9 mouse cellular contexts compared by ENCODE assay signal in the genomic region with DNA sequence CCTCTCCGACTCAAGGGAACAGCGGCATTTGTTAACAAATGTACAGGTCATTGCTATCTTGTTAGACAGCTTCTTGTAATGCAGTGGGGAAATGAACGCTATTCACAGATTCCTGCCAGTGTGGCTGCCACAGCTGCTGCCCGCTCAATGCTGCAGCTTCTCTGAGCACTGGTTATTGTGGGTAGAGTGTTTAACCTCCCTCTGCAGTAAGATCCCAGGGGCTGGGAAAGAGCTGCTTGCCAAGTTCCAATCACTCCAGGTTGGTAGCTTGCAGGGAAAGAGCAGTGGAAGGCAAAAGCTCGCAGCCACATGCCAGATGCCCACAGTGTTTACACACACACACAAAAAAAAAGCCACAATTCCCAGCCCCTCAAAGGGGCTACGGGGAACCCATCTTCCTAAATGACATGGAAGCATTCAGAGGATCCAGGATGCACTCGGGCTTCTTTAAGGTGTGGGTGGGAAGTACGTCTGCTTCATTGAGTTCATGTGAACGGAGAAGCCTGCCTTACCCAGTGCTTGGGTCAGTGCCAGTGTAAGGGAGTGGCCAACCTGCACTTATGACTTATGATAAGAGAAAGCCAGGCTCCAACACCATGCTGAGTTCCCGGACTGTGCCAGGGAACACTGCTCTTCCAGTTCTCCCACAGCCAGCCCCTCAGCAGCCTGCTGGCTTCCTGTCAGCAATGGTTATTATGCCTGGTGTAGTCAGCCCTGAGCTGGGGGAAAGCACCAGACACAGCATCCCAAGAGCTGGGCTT. TPM values are rescaled to one million over a fixed set of nuclear protein-coding genes. Genes with fewer than 3 reads are reported as not detected.
DNase-seq lines count a peak whose midpoint lies in the region; ATAC-seq and TF ChIP-seq lines count a peak whose summit lies in the region.
"Had no signal": no experiment of that assay in that cellular context is flagged by ENCODE, and none has a peak within 500 bp of the region (broad histone marks: within the 10 kb centered on the region; RNA-seq: fewer than 3 reads in every experiment).

No protein-coding gene starts in this region.

- TF ChIP-seq CTCF in liver, postnatal 0 days (IDR thresholded peaks at IDR 0.05; ENCODE audit: low read depth), result no peak

- 72% methylated on average over 10 of the region's 10 CpGs for WGBS in midbrain, embryonic 13.5 days
- 66% methylated on average over 10 of the region's 10 CpGs for WGBS in midbrain, embryonic 16.5 days
- WGBS in forebrain, embryonic 16.5 days, result 24% methylated on average over 10 of the region's 10 CpGs
- WGBS in liver, postnatal 0 days (ENCODE audit: insufficient replicate concordance), result 55% methylated on average over 10 of the region's 10 CpGs
- WGBS in stomach, embryonic 14.5 days, result 69% methylated on average over 10 of the region's 10 CpGs

- no peak overlapping the region for H3K4me2 ChIP-seq in midbrain, embryonic 13.5 days (replicated peaks)
- no peak overlapping the region for H3K4me2 ChIP-seq in midbrain, embryonic 16.5 days (ENCODE audit: low read length)
- H3K4me2 ChIP-seq in forebrain, embryonic 16.5 days (ENCODE audit: low read length), result peak overlapping the region; percentile 11; the same call in 1 of the 2 replicates
- peak overlapping the region; percentile 54 for H3K4me2 ChIP-seq in liver, postnatal 0 days (ENCODE audit: low read depth, low read length)
- no peak overlapping the region for H3K4me2 ChIP-seq in stomach, embryonic 14.5 days (replicated peaks; ENCODE audit: low read depth, low read length)

- H3K4me3 ChIP-seq in midbrain, embryonic 13.5 days (replicated peaks), result no peak overlapping the region
- H3K4me3 ChIP-seq in midbrain, embryonic 16.5 days (ENCODE audit: low read depth, low read length), result no peak overlapping the region
- H3K4me3 ChIP-seq in forebrain, embryonic 16.5 days (replicated peaks; ENCODE audit: low read length), result no peak overlapping the region
- no peak overlapping the region for H3K4me3 ChIP-seq in liver, postnatal 0 days (ENCODE audit: low read depth, low read length)
- no peak overlapping the region for H3K4me3 ChIP-seq in stomach, embryonic 14.5 days (ENCODE audit: low read depth, low read length)

- intact Hi-C loops in gastrocnemius, postnatal 36 days (cut with DNase I), result no loop called here

- no peaks in the 10 kb centered on the region for H3K9me3 ChIP-seq in midbrain, embryonic 13.5 days
- no peaks in the 10 kb centered on the region for H3K9me3 ChIP-seq in midbrain, embryonic 16.5 days (replicated peaks; ENCODE audit: control insufficient read depth, low read length, poor library complexity, severe bottlenecking)
- no peaks in the 10 kb centered on the region for H3K9me3 ChIP-seq in forebrain, embryonic 16.5 days (ENCODE audit: control insufficient read depth, low read length)
- H3K9me3 ChIP-seq in liver, postnatal 0 days (ENCODE audit: low read length), result no peaks in the 10 kb centered on the region
- H3K9me3 ChIP-seq in stomach, embryonic 14.5 days (ENCODE audit: control insufficient read depth, low read depth, low read length), result no peaks in the 10 kb centered on the region

- ATAC-seq in midbrain, embryonic 13.5 days, result no peak
- no peak for ATAC-seq in midbrain, embryonic 16.5 days
- ATAC-seq in forebrain, embryonic 16.5 days, result peak; percentile 78
- ATAC-seq in liver, postnatal 0 days, result peak; percentile 85
- ATAC-seq in stomach, embryonic 14.5 days (ENCODE audit: insufficient number of reproducible peaks, insufficient read depth, low FRiP score, low read depth), result peak; percentile 50; the same call in 1 of the 2 replicates

- no peaks in the 10 kb centered on the region for H3K36me3 ChIP-seq in midbrain, embryonic 13.5 days
- no peaks in the 10 kb centered on the region for H3K36me3 ChIP-seq in midbrain, embryonic 16.5 days (ENCODE audit: control insufficient read depth, insufficient read depth, low read length)
- no peaks in the 10 kb centered on the region for H3K36me3 ChIP-seq in forebrain, embryonic 16.5 days (ENCODE audit: control insufficient read depth, insufficient read depth)
- H3K36me3 ChIP-seq in liver, postnatal 0 days (replicated peaks; ENCODE audit: insufficient read depth, low read length), result peaks cover 82% of the 10 kb centered on the region
- peaks cover 17% of the 10 kb centered on the region; the same call in 1 of the 2 replicates for H3K36me3 ChIP-seq in stomach, embryonic 14.5 days (ENCODE audit: control insufficient read depth, insufficient read depth, low read length)

- H3K27ac ChIP-seq in midbrain, embryonic 13.5 days, result peak overlapping the region; percentile 32; the same call in 1 of the 2 replicates
- H3K27ac ChIP-seq in midbrain, embryonic 16.5 days (ENCODE audit: low read length), result no peak overlapping the region
- H3K27ac ChIP-seq in forebrain, embryonic 16.5 days (ENCODE audit: low read length), result no peak overlapping the region
- H3K27ac ChIP-seq in liver, postnatal 0 days (ENCODE audit: low read depth), result peak overlapping the region; percentile 45
- no peak overlapping the region for H3K27ac ChIP-seq in stomach, embryonic 14.5 days (ENCODE audit: low read length)

- no peak overlapping the region for H3K9ac ChIP-seq in midbrain, embryonic 13.5 days (replicated peaks)
- no peak overlapping the region for H3K9ac ChIP-seq in midbrain, embryonic 16.5 days (ENCODE audit: low read depth, low read length)
- no peak overlapping the region for H3K9ac ChIP-seq in forebrain, embryonic 16.5 days (replicated peaks; ENCODE audit: low read depth, low read length)
- peak overlapping the region; percentile 27; the same call in 1 of the 2 replicates for H3K9ac ChIP-seq in liver, postnatal 0 days (replicated peaks)
- H3K9ac ChIP-seq in stomach, embryonic 14.5 days (replicated peaks; ENCODE audit: low read depth, low read length), result no peak overlapping the region

- H3K4me1 ChIP-seq in midbrain, embryonic 13.5 days (replicated peaks), result peaks cover 16% of the 10 kb centered on the region
- H3K4me1 ChIP-seq in midbrain, embryonic 16.5 days (ENCODE audit: control insufficient read depth, insufficient read depth, low read length), result peaks cover 4% of the 10 kb centered on the region; the same call in 1 of the 2 replicates
- peaks cover 16% of the 10 kb centered on the region for H3K4me1 ChIP-seq in forebrain, embryonic 16.5 days (replicated peaks; ENCODE audit: control insufficient read depth, insufficient read depth, low read length)
- H3K4me1 ChIP-seq in liver, postnatal 0 days (ENCODE audit: insufficient read depth), result peaks cover 59% of the 10 kb centered on the region
- 0 out of 2 replicates have a peak, but pooled peaks cover 2% of the 10 kb centered on the region for H3K4me1 ChIP-seq in stomach, embryonic 14.5 days (ENCODE audit: control insufficient read depth, insufficient read depth, low read length)

- no peak for TF ChIP-seq EP300 in liver, postnatal 0 days (IDR thresholded peaks at IDR 0.05; ENCODE audit: low read depth)

- peaks cover 24% of the 10 kb centered on the region for H3K27me3 ChIP-seq in midbrain, embryonic 13.5 days
- no peaks in the 10 kb centered on the region for H3K27me3 ChIP-seq in midbrain, embryonic 16.5 days (ENCODE audit: control insufficient read depth, insufficient read depth, low read depth, low read length)
- H3K27me3 ChIP-seq in forebrain, embryonic 16.5 days (replicated peaks; ENCODE audit: control insufficient read depth, insufficient read depth, low read length), result no peaks in the 10 kb centered on the region
- H3K27me3 ChIP-seq in liver, postnatal 0 days (ENCODE audit: insufficient read depth, low read length), result no peaks in the 10 kb centered on the region
- H3K27me3 ChIP-seq in stomach, embryonic 14.5 days (ENCODE audit: control insufficient read depth, insufficient read depth, low read length), result no peaks in the 10 kb centered on the region

- DNase-seq in adrenal gland, postnatal 25 days, result peak; percentile 13
- no peak for DNase-seq in adrenal gland, adult 18-20 months (ENCODE audit: low spot score in 2 of 2)
- DNase-seq in liver, postnatal 0 days, result peak; percentile 85
- no peak for DNase-seq in gastrocnemius, postnatal 36 days

RNA-seq across cellular contexts. Expression of a gene that starts 14.2 kb away (rescaled TPM):
- 42.9 and 45.4 TPM in 2 replicates for total RNA-seq in adrenal gland, postnatal 25 days (2021)
- total RNA-seq in adrenal gland, adult 18-20 months (2021), result 10 to 100 TPM; 46.9 to 80.6 TPM
- polyA plus RNA-seq in midbrain, embryonic 13.5 days (2015; fragmentation: Nextera tagmentation; extraction: Ambion mirVana), result 9.4 and 9.7 TPM in 2 replicates
- polyA plus RNA-seq in midbrain, embryonic 16.5 days (2015; fragmentation: Nextera tagmentation; extraction: Ambion mirVana), result 14.5 and 17.6 TPM in 2 replicates
- 10.8 and 11.1 TPM in 2 replicates for polyA plus RNA-seq in forebrain, embryonic 16.5 days (2015; fragmentation: Nextera tagmentation; extraction: Ambion mirVana)
- polyA plus RNA-seq in liver, postnatal 0 days (2015; fragmentation: Nextera tagmentation; extraction: Ambion mirVana), result 77.1 and 86.3 TPM in 2 replicates
- polyA plus RNA-seq in stomach, embryonic 14.5 days (2014; fragmentation: Nextera tagmentation; extraction: Ambion mirVana), result 61.2 and 66.1 TPM in 2 replicates
- total RNA-seq in gastrocnemius, postnatal 36 days (2021), result 10 to 100 TPM; 18.4 to 20.7 TPM

RNA-seq across cellular contexts. Expression of a gene that starts 44.9 kb away (rescaled TPM):
- not detected in 2 replicates for total RNA-seq in adrenal gland, postnatal 25 days (2021)
- not detected for total RNA-seq in adrenal gland, adult 18-20 months (2021)
- not detected in 2 replicates for polyA plus RNA-seq in midbrain, embryonic 13.5 days (2015; fragmentation: Nextera tagmentation; extraction: Ambion mirVana)
- polyA plus RNA-seq in midbrain, embryonic 16.5 days (2015; fragmentation: Nextera tagmentation; extraction: Ambion mirVana), result not detected in 2 replicates
- polyA plus RNA-seq in forebrain, embryonic 16.5 days (2015; fragmentation: Nextera tagmentation; extraction: Ambion mirVana), result not detected in 2 replicates
- not detected in 2 replicates for polyA plus RNA-seq in liver, postnatal 0 days (2015; fragmentation: Nextera tagmentation; extraction: Ambion mirVana)
- polyA plus RNA-seq in stomach, embryonic 14.5 days (2014; fragmentation: Nextera tagmentation; extraction: Ambion mirVana), result not detected in 2 replicates
- not detected for total RNA-seq in gastrocnemius, postnatal 36 days (2021)
- polyA plus RNA-seq: spleen, adult 2 months had no signal

Comparison
In these comparisons a context has a peak if more than half of its experiments do, and no peak if none do; other contexts are left out.
1. DNase-seq: peak in adrenal gland, postnatal 25 days (single experiment) and liver, postnatal 0 days (single experiment); none in adrenal gland, adult 18-20 months (0 of 2) and gastrocnemius, postnatal 36 days (0 of 2).
2. H3K27ac ChIP-seq: peak in midbrain, embryonic 13.5 days (single experiment) and liver, postnatal 0 days (single experiment); none in midbrain, embryonic 16.5 days (single experiment), forebrain, embryonic 16.5 days (single experiment) and stomach, embryonic 14.5 days (single experiment).
3. ATAC-seq: peak in forebrain, embryonic 16.5 days (single experiment), liver, postnatal 0 days (single experiment) and stomach, embryonic 14.5 days (single experiment); none in midbrain, embryonic 13.5 days (single experiment) and midbrain, embryonic 16.5 days (single experiment).
4. H3K4me2 ChIP-seq: peak in forebrain, embryonic 16.5 days (single experiment) and liver, postnatal 0 days (single experiment); none in midbrain, embryonic 13.5 days (single experiment), midbrain, embryonic 16.5 days (single experiment) and stomach, embryonic 14.5 days (single experiment).